Mouse (Mus musculus): Measurements from ENCODE around the gene Jmy. TPM values are rescaled to one million over a fixed set of nuclear protein-coding genes. Genes with fewer than 3 reads are reported as not detected.

Jmy gene
- polyA plus RNA-seq, 1 experiment from 2014 or later: 7.5 TPM

GRCm38 (mm10) chr13:93440167-93440566 is 59.4 kb downstream of the Jmy start:
- Histone ChIP-seq H3K9me3 (no peaks in the 10 kb centered on the region), H3K4me2 (no peak overlapping the region), H3K4me3 (no peak overlapping the region), H3K9ac (no peak overlapping the region), H3K27me3 (no peaks in the 10 kb centered on the region), H3K27ac (no peak overlapping the region), H3K36me3 (peaks cover 52% of the 10 kb centered on the region), H3K4me1 (no peaks in the 10 kb centered on the region)
- 0 out of 2 replicates have a peak, but pooled peaks have one; percentile 48 for ATAC-seq (ENCODE audit: insufficient number of reproducible peaks, insufficient read depth, low FRiP score, low TSS enrichment, low read depth)
- WGBS: 98% methylated on average over 3 of the region's 3 CpGs

GRCm38 (mm10) chr13:93429205-93429604 is 70.4 kb downstream of the Jmy start:
- Histone ChIP-seq H3K4me3 (no peak overlapping the region), H3K27me3 (no peaks in the 10 kb centered on the region), H3K4me2 (no peak overlapping the region), H3K4me1 (peaks cover 9% of the 10 kb centered on the region; the same call in 1 of the 2 replicates), H3K9me3 (no peaks in the 10 kb centered on the region), H3K36me3 (peaks cover 2% of the 10 kb centered on the region; the same call in 1 of the 2 replicates), H3K9ac (no peak overlapping the region), H3K27ac (no peak overlapping the region)
- ATAC-seq (ENCODE audit: insufficient number of reproducible peaks, insufficient read depth, low FRiP score, low TSS enrichment, low read depth): no peak
- 90% methylated on average over 1 of the region's 1 CpGs for WGBS

- Histone ChIP-seq H3K36me3 (0 out of 2 replicates have a peak, but pooled peaks cover 2% of the 10 kb centered on the region), H3K4me1 (peaks cover 9% of the 10 kb centered on the region; the same call in 1 of the 2 replicates), H3K27ac (no peak overlapping the region), H3K27me3 (no peaks in the 10 kb centered on the region), H3K9me3 (no peaks in the 10 kb centered on the region), H3K4me3 (no peak overlapping the region), H3K4me2 (no peak overlapping the region), H3K9ac (no peak overlapping the region)
- 89% methylated on average over 5 of the region's 5 CpGs for WGBS
- ATAC-seq (ENCODE audit: insufficient number of reproducible peaks, insufficient read depth, low FRiP score, low TSS enrichment, low read depth): no peak
These were observed 71.4 kb downstream of the Jmy start for GRCm38 (mm10) chr13:93427920-93428876.

GRCm38 (mm10) chr13:93423224-93423623 is 76.4 kb downstream of the Jmy start:
- 74% methylated on average over 2 of the region's 2 CpGs for WGBS
- no peaks in the 10 kb centered on the region for H3K36me3 ChIP-seq
- H3K9ac ChIP-seq: no peak overlapping the region
- no peak overlapping the region for H3K4me3 ChIP-seq
- H3K9me3 ChIP-seq: no peaks in the 10 kb centered on the region
- peaks cover 9% of the 10 kb centered on the region; the same call in 1 of the 2 replicates for H3K4me1 ChIP-seq
- no peak overlapping the region for H3K27ac ChIP-seq
- ATAC-seq (ENCODE audit: insufficient number of reproducible peaks, insufficient read depth, low FRiP score, low TSS enrichment, low read depth): no peak
- no peaks in the 10 kb centered on the region for H3K27me3 ChIP-seq
- H3K4me2 ChIP-seq: no peak overlapping the region

GRCm38 (mm10) chr13:93419779-93420178 is 79.8 kb downstream of the Jmy start:
- no peak overlapping the region for H3K9ac ChIP-seq
- H3K4me2 ChIP-seq: no peak overlapping the region
- WGBS: 77% methylated on average over 2 of the region's 2 CpGs
- H3K9me3 ChIP-seq: no peaks in the 10 kb centered on the region
- ATAC-seq (ENCODE audit: insufficient number of reproducible peaks, insufficient read depth, low FRiP score, low TSS enrichment, low read depth): no peak
- peaks cover 6% of the 10 kb centered on the region; the same call in 1 of the 2 replicates for H3K4me1 ChIP-seq
- H3K27ac ChIP-seq: no peak overlapping the region
- H3K4me3 ChIP-seq: no peak overlapping the region
- no peaks in the 10 kb centered on the region for H3K27me3 ChIP-seq
- H3K36me3 ChIP-seq: no peaks in the 10 kb centered on the region

- Histone ChIP-seq H3K27ac (no peak overlapping the region), H3K4me3 (no peak overlapping the region), H3K9me3 (no peaks in the 10 kb centered on the region), H3K9ac (no peak overlapping the region), H3K4me1 (peaks cover 3% of the 10 kb centered on the region; the same call in 1 of the 2 replicates), H3K4me2 (no peak overlapping the region), H3K27me3 (no peaks in the 10 kb centered on the region), H3K36me3 (no peaks in the 10 kb centered on the region)
- no peak for ATAC-seq (ENCODE audit: insufficient number of reproducible peaks, insufficient read depth, low FRiP score, low TSS enrichment, low read depth)
- WGBS: 89% methylated on average over 2 of the region's 2 CpGs
These were observed 81.3 kb downstream of the Jmy start for GRCm38 (mm10) chr13:93418292-93418691.

GRCm38 (mm10) chr13:93415055-93415454 is 84.6 kb downstream of the Jmy start:
- ATAC-seq (ENCODE audit: insufficient number of reproducible peaks, insufficient read depth, low FRiP score, low TSS enrichment, low read depth): no peak
- H3K9me3 ChIP-seq: no peaks in the 10 kb centered on the region

GRCm38 (mm10) chr13:93410343-93410742 is 89.3 kb downstream of the Jmy start:
- no peak overlapping the region for H3K4me2 ChIP-seq
- no peak overlapping the region for H3K27ac ChIP-seq
- no peak overlapping the region for H3K4me3 ChIP-seq
- ATAC-seq (ENCODE audit: insufficient number of reproducible peaks, insufficient read depth, low FRiP score, low TSS enrichment, low read depth): no peak
- no peaks in the 10 kb centered on the region for H3K27me3 ChIP-seq
- 83% methylated on average over 4 of the region's 4 CpGs for WGBS
- no peaks in the 10 kb centered on the region for H3K9me3 ChIP-seq
- H3K36me3 ChIP-seq: peaks cover 4% of the 10 kb centered on the region; the same call in 1 of the 2 replicates
- H3K4me1 ChIP-seq: no peaks in the 10 kb centered on the region
- no peak overlapping the region for H3K9ac ChIP-seq

More at GRCm38 (mm10) chr13:93415055-93415454, 84.6 kb downstream of the Jmy start:
- no peak overlapping the region for H3K9ac ChIP-seq
- H3K4me1 ChIP-seq: peaks cover 3% of the 10 kb centered on the region; the same call in 1 of the 2 replicates
- H3K36me3 ChIP-seq: no peaks in the 10 kb centered on the region
- WGBS: 85% methylated on average over 5 of the region's 5 CpGs
- no peaks in the 10 kb centered on the region for H3K27me3 ChIP-seq
- no peak overlapping the region for H3K4me2 ChIP-seq
- H3K4me3 ChIP-seq: no peak overlapping the region
- no peak overlapping the region for H3K27ac ChIP-seq

- Histone ChIP-seq H3K4me1 (no peaks in the 10 kb centered on the region), H3K4me3 (no peak overlapping the region), H3K9me3 (no peaks in the 10 kb centered on the region), H3K27me3 (no peaks in the 10 kb centered on the region), H3K9ac (no peak overlapping the region), H3K27ac (no peak overlapping the region), H3K36me3 (peaks cover 9% of the 10 kb centered on the region), H3K4me2 (no peak overlapping the region)
- no peak for ATAC-seq (ENCODE audit: insufficient number of reproducible peaks, insufficient read depth, low FRiP score, low TSS enrichment, low read depth)
- WGBS: 90% methylated on average over 5 of the region's 5 CpGs
These were observed 92.8 kb downstream of the Jmy start for GRCm38 (mm10) chr13:93406855-93407254.

GRCm38 (mm10) chr13:93401947-93402346 is 97.7 kb downstream of the Jmy start:
- no peaks in the 10 kb centered on the region; the same call in 1 of the 2 replicates for H3K9me3 ChIP-seq
- H3K27me3 ChIP-seq: no peaks in the 10 kb centered on the region
- no peak overlapping the region for H3K27ac ChIP-seq
- WGBS: 79% methylated on average over 7 of the region's 7 CpGs
- no peak overlapping the region for H3K4me3 ChIP-seq
- no peak overlapping the region for H3K4me2 ChIP-seq
- no peaks in the 10 kb centered on the region for H3K4me1 ChIP-seq
- H3K9ac ChIP-seq: no peak overlapping the region
- no peak for ATAC-seq (ENCODE audit: insufficient number of reproducible peaks, insufficient read depth, low FRiP score, low TSS enrichment, low read depth)
- H3K36me3 ChIP-seq: peaks cover 29% of the 10 kb centered on the region

GRCm38 (mm10) chr13:93399710-93400216 is 99.8 kb downstream of the Jmy start:
- Histone ChIP-seq H3K27ac (no peak overlapping the region), H3K27me3 (no peaks in the 10 kb centered on the region), H3K4me1 (no peaks in the 10 kb centered on the region), H3K4me3 (no peak overlapping the region), H3K4me2 (no peak overlapping the region), H3K36me3 (peaks cover 35% of the 10 kb centered on the region), H3K9ac (no peak overlapping the region), H3K9me3 (no peaks in the 10 kb centered on the region; the same call in 1 of the 2 replicates)
- 71% methylated on average over 5 of the region's 5 CpGs for WGBS
- ATAC-seq (ENCODE audit: insufficient number of reproducible peaks, insufficient read depth, low FRiP score, low TSS enrichment, low read depth): no peak
